Mouse (Mus musculus) layer of hippocampus, postnatal 14 days (tissue): ENCODE data around the gene Bicd2. TPM values are rescaled to one million over a fixed set of nuclear protein-coding genes. Genes with fewer than 3 reads are reported as not detected.

Source experiments
- DNase-seq, 2 experiments: peaks; one replicate each; pipeline ENCODE4 v3.0.0; 2021 to 2022; ENCODE audit warnings: low spot score in 2 of 2, mixed read lengths in 1 of 2
- total RNA-seq, 2 experiments: library from RNA; stranded (reverse); gene quantifications; 2 replicates each; pipeline ENCODE4 v1.2.3; 2021

Bicd2 gene
- total RNA-seq, 2 experiments from 2014 or later: 47.9 to 48.6 TPM

DNA sequence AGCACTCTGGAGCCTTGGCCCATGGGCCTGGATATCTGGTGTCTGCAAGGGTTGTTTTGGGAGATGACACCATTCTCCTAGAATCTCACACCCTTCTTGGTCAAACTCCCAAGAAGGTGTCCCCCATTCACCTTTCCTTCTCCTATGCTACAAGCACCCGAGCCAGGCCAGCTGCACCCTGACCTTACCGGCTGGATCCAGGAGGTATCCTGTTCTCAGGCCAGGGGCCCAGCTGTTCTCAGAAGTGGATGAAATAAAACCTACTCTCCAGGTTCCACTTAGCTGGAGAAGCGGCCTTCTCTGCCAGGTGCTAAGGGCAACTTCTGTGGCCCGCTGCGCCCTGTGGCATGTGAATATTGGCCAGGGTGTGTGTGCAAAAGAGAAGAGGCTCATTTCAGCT is 16.5 kb upstream of the Bicd2 start:
- no peak for DNase-seq

DNA sequence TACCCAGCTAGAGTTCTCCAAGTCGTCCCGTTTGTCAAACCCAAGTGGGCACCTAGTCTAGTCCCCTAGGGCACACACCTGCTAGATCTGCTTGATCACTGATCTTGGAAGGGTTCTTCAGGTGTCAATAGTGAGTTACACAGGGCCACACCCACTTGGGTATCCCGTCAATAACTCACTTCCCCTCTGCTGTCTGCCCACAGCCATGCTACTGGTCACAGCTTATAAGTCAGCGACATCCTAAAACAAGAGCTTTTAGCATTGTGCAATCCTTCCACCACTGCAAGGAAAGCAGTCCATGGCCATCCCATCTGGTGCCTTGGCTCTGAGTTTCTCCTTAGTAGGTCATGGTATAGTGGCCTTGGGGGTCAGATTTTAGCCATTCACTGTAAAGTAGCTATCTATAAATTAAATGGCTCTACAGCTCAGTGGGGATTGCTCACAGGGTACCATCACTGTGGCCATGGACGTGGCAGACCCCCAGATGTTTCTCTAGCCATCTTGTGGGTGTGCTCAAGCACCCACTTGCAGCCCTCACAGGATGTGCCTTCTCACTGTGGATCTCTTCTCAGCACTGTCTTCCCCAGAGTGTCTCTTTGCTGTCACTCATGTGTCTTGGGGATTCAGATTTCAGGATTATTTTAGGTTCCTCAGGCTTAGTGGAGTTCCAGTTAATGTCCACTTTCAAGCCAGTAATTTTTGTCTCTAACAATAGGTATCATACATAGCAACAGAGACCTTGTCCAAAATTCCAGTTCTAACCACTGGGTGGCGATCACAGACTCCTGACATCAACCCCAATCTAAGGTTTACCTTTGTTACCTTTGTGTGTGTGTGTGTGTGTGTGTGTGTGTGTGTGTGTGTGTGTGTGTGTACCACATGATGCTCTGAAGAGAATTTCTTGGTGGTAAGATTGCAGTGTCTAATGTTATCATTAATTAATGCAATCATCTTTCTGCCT is 14.9 kb upstream of the Bicd2 start:
- peak in 1 of 2 experiments; percentile 58 for DNase-seq

DNA sequence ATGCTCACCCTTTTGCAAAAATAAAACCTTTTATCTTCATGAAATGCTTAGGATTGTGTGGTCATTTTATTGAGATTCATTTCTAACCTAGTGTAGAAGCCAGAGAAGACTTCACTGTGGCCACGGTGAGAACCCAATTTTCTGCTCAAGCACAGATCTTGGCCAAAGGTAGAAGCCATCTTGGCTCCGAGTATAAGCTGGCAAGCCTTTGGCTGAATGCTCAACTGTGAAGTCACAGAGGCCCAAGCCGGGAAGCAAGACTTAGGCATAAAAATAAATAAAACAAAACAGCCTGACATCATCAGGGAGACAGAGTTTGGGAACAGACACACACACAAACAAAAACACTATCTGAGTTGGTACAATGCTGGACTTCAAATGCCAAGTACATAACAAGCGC is 13.3 kb upstream of the Bicd2 start:
- DNase-seq: no peak

DNA sequence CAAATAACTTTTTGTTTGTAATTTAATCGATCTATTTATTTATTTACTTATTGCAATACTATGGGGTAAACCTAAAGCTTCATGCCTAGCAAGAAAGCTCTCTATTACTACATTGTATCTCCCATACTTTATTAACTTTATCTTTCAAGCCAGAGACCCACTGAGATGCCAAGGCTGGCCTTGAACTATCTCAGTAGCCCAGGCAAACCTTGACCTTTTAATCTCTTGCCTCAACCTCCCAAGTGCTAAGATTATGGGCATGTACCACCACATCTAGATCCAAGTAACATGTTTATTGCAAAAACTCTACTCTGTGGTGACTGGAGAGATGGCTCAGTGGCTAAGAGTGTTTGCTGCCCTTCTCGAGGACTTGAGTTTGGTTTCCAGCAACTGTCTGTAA is 8.1 kb upstream of the Bicd2 start:
- no peak for DNase-seq

DNA sequence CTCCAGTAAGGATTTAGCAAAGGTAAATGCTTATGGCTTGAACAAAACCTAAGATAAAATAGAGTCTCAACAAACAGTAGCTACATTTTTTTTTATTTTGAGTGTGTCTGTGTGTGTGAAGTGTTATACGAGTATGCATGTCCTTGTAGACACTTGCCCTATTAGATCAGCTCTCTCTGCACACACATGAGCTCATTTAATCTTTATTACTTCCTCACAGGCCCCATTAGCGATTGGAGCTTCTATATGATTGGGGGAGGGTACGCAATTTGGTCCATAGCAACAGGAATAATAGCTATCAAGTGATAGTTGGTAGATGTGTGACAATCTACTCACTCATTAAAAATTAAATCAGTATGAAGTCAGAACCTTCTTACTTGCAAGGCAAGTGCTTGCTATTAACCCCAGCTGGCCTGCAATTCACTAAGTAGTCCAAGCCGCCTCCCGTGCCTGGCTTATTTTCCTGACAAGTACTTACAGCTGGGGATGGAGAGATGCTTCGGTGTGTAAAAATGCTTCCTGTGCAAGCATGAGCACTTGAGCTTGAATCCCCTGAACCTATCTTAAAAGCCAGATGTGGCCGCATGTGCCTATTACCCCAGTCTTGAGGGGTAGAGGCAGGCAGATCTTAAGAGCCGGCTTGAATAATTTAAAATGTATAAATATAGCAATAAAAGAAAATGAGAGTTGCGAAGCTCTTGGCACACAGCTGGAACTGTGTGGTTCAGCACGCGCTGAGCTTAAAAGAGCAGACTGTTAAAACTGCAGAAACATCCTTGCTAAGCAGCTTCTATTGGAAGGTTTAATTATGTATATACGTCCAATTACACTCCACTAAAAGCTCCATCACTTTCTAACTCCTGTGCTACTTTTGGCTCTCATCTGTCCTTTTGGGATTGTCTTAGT is 6.1 kb upstream of the Bicd2 start:
- DNase-seq: no peak

DNA sequence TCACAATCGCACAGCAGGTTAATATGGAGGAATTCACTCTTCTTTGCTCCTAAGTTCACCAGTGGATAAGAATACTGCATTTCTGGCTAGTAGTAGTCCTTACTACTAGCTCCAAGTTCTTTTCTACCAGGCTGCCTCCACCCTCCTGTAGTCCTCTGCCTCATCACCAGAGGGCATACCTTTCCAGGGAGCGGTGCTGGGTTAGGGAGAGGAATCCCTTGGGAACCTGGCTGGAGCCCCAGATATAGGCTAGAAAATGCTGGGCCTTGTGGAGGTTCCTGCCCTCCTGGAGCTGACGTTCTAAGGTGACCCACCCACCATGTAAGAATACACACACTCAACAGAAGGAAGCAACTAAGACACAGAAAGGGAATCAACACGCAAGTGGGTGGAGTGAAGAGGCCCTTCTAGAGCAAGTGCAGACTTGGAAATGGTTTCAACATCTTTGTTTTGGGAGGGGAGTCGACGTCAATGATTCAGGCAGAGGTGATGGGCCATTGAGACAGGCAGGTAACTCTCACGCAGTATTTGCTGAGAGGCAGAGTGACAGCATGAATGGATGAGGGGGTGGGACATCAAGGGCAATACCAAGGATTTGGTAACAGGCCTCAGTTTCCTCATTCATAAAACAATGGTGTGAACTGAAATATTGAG is 2.4 kb upstream of the Bicd2 start:
- no peak for DNase-seq

DNA sequence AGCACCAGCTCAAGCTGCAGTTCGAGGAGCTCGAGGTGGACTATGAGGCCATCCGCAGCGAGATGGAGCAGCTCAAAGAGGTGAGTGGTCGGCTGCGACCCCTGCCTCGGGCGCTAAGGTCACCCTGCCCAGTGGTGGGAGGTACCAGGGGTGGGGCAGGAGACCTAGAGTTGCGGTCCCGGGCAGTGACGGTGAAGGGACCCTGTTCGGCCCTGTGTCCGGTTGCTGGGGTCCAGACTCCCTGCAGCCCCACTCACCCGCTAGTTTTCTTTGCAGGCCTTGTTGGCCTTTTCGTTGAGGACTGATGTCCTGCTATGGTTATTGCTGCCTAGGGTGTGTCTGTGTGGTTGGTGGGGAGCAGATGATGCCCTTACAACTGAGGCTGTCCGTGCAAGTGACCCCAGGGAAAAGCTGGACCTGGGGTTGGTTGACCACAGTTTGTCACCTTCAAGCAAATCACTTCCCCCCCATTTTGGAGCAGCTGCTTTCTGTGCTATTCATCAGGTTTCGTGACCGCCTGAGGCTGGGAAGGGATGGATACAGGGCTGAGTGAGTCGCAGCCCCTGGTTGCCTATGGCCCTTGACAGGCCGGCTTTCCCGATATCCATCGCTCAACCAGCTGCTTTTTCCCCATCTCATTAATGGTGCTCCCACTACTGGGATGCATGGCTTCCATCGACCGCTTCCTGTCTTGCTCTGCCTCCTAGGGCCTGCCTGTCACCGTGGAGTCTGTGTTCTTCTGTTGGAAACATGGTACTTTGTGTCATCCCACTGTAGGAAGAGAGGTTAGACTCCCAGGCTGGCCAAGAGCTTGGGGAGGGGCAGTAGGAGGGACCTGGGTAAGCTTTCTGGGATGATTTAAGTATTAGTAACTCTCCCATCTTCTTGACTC is 692 bp downstream of the Bicd2 start:
- DNase-seq: no peak

DNA sequence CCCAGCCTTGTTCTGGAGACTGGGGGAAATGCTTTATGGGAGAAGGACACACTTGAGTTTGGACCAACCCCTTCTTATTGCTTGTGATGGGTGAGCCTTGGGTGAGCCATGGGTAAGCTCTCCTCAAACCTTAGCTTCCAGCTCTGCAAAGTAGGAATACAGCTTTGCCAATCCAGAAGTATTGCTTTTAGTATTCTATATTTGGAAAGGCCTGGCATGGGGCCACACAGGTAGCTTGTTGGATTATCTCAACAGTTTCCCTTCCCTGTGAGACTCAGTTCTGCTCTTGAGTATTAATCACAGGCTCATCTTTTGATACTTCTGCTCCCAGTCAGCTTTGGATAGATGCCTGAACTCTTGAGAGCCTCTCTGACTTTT is 1.3 kb downstream of the Bicd2 start:
- DNase-seq: no peak

DNA sequence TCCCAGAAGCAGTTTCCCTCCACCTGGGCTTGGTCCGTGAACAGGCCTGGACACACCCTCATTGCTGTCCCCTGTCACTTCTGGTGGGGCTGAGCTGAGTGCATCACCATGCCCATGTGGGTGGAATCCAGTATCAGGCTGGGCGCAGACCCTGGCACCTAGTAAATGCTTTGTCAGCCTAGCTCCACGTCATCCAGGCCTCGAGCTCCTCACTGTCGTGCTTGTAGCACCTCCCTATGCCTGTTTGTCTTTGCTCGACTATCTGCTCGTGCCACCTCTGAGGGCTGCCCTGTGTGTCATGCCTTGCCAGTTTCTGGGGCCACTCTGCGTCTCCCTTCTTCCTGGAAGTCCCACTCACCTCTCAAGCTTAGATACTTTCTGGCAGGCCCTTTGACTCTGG is 3.2 kb downstream of the Bicd2 start:
- no peak for DNase-seq

DNA sequence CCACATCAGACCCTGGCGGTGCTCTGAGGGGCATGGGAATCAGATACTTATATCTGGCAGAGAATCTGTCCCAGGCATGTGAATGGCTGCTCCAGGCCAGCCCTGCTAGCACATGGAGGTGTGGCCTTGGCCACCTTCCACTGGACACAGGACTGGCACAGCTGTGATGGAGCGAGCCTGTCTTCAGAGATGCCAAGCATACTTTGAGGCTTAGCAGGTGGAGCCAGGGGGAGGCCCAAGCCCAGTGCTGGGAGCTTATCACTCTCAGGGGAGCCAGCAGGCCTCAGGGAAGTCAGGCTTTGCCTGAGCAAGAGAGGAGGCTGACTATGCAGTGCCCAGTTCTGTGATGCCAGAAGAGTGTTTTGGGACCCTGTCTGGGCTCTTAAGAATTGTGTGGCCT is 4.1 kb downstream of the Bicd2 start:
- no peak for DNase-seq

DNA sequence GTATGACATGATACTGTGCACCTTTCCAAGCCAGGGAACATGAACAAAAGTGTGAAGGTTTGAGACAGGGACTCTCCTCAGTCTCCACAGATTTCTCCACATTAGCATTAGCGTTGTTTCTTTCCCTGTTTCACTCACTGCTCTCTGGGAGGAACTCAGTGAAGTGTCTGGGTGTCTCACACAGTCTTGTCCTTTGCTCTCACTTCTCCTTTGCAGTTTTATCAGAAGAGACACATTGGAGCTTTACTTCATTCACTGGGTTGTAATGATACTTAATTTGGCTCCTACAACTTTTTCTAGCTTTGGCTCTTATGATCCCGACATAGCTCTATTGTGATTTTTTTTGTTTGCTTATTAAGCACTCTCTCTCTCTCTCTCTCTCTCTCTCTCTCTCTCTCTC is 7.1 kb downstream of the Bicd2 start:
- no peak for DNase-seq

DNA sequence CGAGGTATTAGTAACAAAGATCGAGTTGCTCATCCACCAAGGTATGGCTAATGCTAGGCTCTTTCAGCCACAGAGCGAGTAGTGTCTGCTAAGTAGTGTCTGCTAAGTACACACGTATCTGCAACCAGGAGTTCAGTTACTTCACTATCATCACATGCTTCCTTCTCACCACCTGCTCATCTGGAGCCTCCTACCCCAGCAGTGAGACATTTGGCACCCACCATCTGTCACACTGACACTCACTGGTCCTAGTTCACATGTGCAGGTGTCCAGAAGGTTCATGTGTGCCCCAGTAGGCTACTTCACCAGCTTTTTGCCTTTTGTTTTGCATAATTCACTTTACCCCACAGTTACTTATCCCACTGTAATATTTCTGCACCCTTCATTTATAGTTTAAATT is 8.0 kb downstream of the Bicd2 start:
- no peak for DNase-seq

DNA sequence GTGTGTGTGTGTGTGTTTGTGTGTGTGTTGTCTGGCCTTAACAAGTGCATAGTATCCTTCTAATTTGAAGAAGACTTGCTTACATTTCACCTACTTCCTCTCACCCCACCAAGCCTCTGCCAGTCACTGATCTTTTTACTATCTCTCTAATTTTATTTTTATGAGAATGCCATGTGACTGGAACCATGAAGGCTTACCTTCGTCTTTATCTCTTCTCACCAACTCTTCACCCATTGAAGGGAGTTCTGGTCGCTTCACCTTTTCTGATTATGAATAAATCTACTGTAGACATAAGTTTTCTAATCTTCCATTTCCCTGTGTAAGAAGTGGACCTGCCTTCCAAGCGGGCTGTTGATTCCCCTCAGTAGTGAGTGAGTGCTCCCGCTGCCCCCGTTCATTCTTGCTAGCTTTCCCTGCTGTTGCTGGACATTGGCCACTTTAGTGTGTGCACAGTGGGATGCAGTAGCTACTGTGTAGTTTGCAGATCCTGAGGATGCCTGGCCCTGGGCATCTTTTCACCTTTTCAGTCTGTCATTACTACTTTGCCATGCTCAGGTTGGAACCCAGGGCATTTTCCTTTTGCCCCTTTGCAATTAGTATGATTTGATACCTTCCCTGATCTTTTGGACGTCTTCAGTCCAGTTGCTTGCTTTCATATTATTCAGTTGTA is 8.6 kb downstream of the Bicd2 start:
- DNase-seq: no peak

DNA sequence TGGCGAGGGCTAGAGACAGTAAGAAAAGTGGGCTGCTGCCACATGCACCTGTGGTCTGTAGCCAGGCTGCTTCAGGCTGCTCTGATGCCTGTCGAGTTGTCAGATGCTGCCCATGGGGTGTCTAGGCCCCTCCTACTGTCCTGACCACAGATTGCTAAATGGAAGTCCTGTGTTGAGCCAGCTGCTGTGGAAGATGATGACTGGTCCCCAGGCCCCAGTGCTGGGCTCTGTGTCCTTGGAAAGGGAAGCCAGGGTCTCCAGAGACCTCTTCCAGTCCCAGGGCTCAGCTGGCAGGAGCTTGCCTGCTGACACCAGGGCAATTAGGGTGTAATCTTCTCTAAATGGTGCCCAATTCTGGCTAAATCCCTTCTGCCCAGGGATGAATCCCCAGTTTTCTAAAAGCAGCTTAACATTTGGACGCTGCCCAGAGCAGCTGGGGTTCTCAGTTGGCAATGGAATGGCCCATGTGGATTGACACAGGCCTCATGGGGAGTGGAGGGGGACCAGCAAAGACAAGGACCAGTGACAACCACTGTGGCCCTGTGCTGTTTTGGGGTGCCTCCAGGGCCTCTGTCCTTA is 11.3 kb downstream of the Bicd2 start:
- peak in 1 of 2 experiments; percentile 37 for DNase-seq

DNA sequence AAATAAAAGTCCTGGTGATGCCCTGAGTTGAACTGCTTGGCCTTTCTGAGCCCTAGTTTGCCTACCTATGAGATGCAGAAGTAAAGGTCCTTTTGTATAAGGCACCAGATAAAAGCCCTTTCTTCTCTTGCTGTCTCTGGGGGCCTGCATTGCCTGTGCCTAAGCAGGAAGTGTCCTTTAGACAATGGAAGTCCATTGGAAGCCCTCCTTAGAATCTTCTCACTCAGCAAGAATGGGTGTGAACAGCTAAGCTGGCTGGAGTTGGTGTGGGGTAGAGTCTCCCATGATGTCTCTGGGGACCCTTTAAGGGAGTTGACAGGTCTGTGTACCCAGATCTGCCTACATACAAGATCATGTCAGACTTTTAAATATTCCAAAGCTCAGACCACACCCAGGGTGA is 12.0 kb downstream of the Bicd2 start:
- no peak for DNase-seq

DNA sequence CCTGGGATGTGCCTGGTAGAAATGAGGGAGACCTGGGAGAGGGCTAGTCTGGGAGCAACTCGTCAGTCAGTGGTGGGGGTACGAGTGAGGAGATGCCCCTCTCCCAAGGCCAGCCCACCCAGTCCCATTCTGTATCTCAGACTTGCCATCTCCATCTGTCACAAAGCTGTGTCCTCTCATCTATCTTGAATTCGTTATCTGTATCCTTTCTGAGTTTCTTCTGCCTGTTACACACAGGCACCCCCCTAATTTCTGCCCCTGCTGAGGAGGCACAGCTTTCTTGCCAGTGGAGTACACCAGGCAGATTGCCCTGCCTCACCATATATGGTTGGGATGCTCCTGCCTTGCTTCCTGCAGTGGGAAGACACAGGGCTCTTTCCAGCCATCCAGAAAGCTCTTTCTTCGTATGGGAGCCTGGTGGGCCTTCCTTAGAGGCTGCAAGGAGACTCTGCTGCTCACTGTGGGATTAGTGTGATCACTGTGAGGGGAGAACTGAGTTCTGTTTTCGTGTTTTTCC is 12.7 kb downstream of the Bicd2 start:
- peak in 1 of 2 experiments; percentile 37 for DNase-seq

DNA sequence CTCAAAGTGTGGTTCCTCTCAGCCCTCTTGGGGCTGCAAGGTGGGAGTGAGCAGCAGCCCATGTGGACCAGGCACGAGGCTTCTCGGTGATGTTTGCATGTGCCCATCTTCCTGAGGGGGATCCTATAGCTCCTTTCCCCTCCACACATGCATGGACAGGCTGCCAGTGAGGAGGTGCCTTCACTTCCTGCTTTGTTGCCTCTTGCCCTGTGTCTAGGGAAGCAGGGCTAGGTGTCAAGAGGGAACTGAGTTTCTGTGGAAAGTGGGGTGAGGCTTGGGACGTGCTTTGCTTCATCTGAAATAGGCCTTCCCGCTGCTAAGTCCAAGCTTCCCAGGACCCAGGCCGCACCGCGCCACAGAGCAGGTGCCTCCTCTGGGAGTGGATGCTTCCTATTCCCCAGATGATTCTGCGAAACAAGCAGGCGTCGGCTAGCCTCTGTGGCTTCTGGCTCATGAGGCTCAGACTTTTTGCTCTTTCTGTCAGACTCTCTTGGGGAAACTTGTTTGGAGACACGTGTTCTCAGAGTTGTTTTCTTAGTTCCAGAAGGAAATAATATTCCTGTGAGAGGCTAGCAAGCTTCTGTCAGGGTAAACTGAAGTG is 14.2 kb downstream of the Bicd2 start:
- no peak for DNase-seq

DNA sequence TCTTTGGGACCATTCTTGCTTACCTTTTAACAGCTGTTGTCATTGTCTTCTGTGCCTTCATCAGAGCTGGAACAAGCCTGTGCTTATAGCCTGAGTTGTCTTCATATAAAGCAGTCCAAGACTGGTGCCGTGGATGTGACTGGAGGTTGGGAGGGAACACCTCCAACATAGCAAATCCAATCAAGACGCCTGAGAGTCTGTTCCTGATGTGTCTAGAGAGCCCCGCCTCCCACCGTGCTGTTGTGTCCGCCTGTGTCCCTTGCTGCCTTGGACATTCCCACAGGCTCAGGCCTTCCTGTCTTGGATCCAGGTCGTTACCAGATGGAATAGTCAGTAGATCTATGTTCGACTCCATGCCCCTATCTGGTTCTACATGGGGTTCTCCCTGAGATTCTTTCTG is 14.7 kb downstream of the Bicd2 start:
- DNase-seq: no peak
